Mouse (Mus musculus): ENCODE data around the gene Kctd11. TPM values are rescaled to one million over a fixed set of nuclear protein-coding genes. Genes with fewer than 3 reads are reported as not detected.
A peak's percentile ranks its signal among the peaks of the same experiment; 100 is the strongest.
"Not testable (repeated sequence)": the region's sequence is repeated elsewhere in the genome, so short reads cannot be mapped to it uniquely, and the experiment has no call there.

Gene Kctd11
- 1 to 10 TPM; 4.1 to 4.2 TPM for total RNA-seq (2021)
- long read RNA-seq, experiment 1, partial matches to known transcripts, result 0 of 2 reads
- long read RNA-seq, experiment 1, other reads (novel, unspliced or antisense), result 0 of 2 reads
- long read RNA-seq, experiment 2, partial matches to known transcripts, result 0 of 1 reads
- long read RNA-seq, experiment 2, other reads (novel, unspliced or antisense), result 0 of 1 reads

GRCm38 (mm10) chr11:69880853-69881603 lies at the start of gene Kctd11:
Gene Kctd11 (minus strand): TSS chr11:69881406.
- peak; percentile 94 for DNase-seq

GRCm38 (mm10) chr11:69930176-69930575 lies 49.0 kb upstream of the Kctd11 start:
- DNase-seq, result not testable (repeated sequence)

GRCm38 (mm10) chr11:69929712-69930111 lies 48.5 kb upstream of the Kctd11 start:
- no peak for DNase-seq

GRCm38 (mm10) chr11:69927501-69927900 lies 46.3 kb upstream of the Kctd11 start:
- no peak for DNase-seq

GRCm38 (mm10) chr11:69922796-69923195 lies 41.6 kb upstream of the Kctd11 start:
- DNase-seq, result peak; percentile 23

GRCm38 (mm10) chr11:69922012-69922756 lies 41.0 kb upstream of the Kctd11 start:
- peak; percentile 16 for DNase-seq

GRCm38 (mm10) chr11:69921114-69922011 lies 40.2 kb upstream of the Kctd11 start, which contains the start of gene Eif5a:
Gene Eif5a (minus strand): TSS chr11:69921958.
- peak; percentile 100 for DNase-seq

GRCm38 (mm10) chr11:69920266-69921031 lies 39.2 kb upstream of the Kctd11 start:
- peak; percentile 66 for DNase-seq

- DNase-seq, result peak; percentile 88
Observed at GRCm38 (mm10) chr11:69919661-69920265, 38.6 kb upstream of the Kctd11 start.

- DNase-seq, result no peak
Observed at GRCm38 (mm10) chr11:69919053-69919452, 37.8 kb upstream of the Kctd11 start.

GRCm38 (mm10) chr11:69918118-69918517 lies 36.9 kb upstream of the Kctd11 start:
- DNase-seq, result no peak

GRCm38 (mm10) chr11:69917379-69917948 lies 36.3 kb upstream of the Kctd11 start:
- no peak for DNase-seq

- DNase-seq, result not testable (repeated sequence)
Observed at GRCm38 (mm10) chr11:69916652-69917378, 35.6 kb upstream of the Kctd11 start.

- no peak for DNase-seq
Observed at GRCm38 (mm10) chr11:69915667-69916627, 34.7 kb upstream of the Kctd11 start.

GRCm38 (mm10) chr11:69914917-69915430 lies 33.8 kb upstream of the Kctd11 start:
- DNase-seq, result no peak

- DNase-seq, result no peak
Observed at GRCm38 (mm10) chr11:69914372-69914764, 33.2 kb upstream of the Kctd11 start.

GRCm38 (mm10) chr11:69913554-69914371 lies 32.6 kb upstream of the Kctd11 start, which contains the start of gene Gps2:
Gene Gps2 (plus strand): TSS chr11:69913888.
- DNase-seq, result peak; percentile 95
